Mouse (Mus musculus) hindbrain, embryonic 15.5 days (tissue): ENCODE measurements around the gene Myh3. TPM values are rescaled to one million over a fixed set of nuclear protein-coding genes. Genes with fewer than 3 reads are reported as not detected.

ENCODE experiments used
- ATAC-seq: fragments of 200-750 bp; cut with Nextera tagmentation; 2 replicates; pipeline ENCODE4 v1.8.0; 2017; ENCODE audit warnings: low read depth, moderate number of reproducible peaks, moderate TSS enrichment; ENCODE audit not compliant: low FRiP score
- H3K27ac ChIP-seq: fragments of 300-500 bp; sonication (generic); replicated peaks from 2 replicates; pipeline ENCODE4 v1.5.1; 2015; ENCODE audit warnings: mild to moderate bottlenecking, inconsistent platforms
- H3K27me3 ChIP-seq: fragments of 300-500 bp; sonication (generic); 2 replicates; pipeline ENCODE4 v1.6.1; 2015; ENCODE audit warnings: control low read depth, inconsistent platforms
- H3K36me3 ChIP-seq: fragments of 300-500 bp; sonication (generic); 2 replicates; pipeline ENCODE4 v1.6.1; 2015; ENCODE audit warnings: control low read depth, inconsistent platforms
- H3K4me1 ChIP-seq: fragments of 300-500 bp; sonication (generic); replicated peaks from 2 replicates; pipeline ENCODE4 v1.6.1; 2015; ENCODE audit warnings: control low read depth, inconsistent platforms
- H3K4me2 ChIP-seq: fragments of 300-500 bp; sonication (generic); 2 replicates; pipeline ENCODE4 v1.6.1; 2015; ENCODE audit warnings: moderate library complexity, mild to moderate bottlenecking, inconsistent platforms
- H3K4me3 ChIP-seq: fragments of 300-500 bp; sonication (generic); 2 replicates; pipeline ENCODE4 v1.5.1; 2015; ENCODE audit warnings: mild to moderate bottlenecking, inconsistent platforms
- H3K9ac ChIP-seq: fragments of 300-500 bp; sonication (generic); 2 replicates; pipeline ENCODE4 v1.6.1; 2015; ENCODE audit warnings: inconsistent platforms
- H3K9me3 ChIP-seq: fragments of 300-500 bp; sonication (generic); 2 replicates; pipeline ENCODE4 v1.6.1; 2016; ENCODE audit warnings: control low read depth, inconsistent platforms
- WGBS: fragments of 180-500 bp; shearing (Covaris S2); methylation state at CpG from one replicate; pipeline ENCODE4 v1.1.7; 2015; 5-methylcytosine and 5-hydroxymethylcytosine counted together
- polyA plus RNA-seq: library from polyadenylated mRNA; unstranded; fragments of >200 nt; fragmentation: Nextera tagmentation; extraction: Ambion mirVana; gene quantifications from 2 replicates; pipeline ENCODE4 v1.2.1, GENCODE M21; 2015

Myh3 gene
- polyA plus RNA-seq, 1 experiment from 2014 or later: 0.39 TPM

DNA sequence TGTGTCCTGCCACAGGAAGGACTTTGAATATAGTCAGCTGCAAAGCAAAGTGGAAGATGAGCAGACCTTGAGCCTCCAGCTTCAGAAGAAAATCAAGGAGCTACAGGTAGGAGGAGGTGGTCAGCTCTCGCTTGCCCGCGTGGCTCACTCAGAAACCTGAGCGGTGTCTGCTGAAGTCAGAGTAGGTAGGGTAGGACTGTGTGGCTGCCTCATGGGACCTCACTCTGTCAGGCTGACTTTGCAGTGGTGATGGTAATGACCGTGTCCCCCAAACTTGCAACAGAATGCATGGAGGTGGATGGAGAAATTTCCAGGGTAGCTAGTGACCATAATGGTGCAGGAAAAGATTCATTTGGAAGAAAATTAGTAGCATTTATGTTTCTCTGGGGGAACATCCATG lies 15.6 kb downstream of the Myh3 start:
- no peak for ATAC-seq
- Histone ChIP-seq H3K9me3 (no peaks in the 10 kb centered on the region), H3K4me1 (no peaks in the 10 kb centered on the region), H3K4me2 (no peak overlapping the region), H3K27me3 (no peaks in the 10 kb centered on the region), H3K4me3 (no peak overlapping the region), H3K9ac (no peak overlapping the region), H3K36me3 (no peaks in the 10 kb centered on the region), H3K27ac (no peak overlapping the region)
- WGBS: 95% methylated on average over 5 of the region's 5 CpGs

DNA sequence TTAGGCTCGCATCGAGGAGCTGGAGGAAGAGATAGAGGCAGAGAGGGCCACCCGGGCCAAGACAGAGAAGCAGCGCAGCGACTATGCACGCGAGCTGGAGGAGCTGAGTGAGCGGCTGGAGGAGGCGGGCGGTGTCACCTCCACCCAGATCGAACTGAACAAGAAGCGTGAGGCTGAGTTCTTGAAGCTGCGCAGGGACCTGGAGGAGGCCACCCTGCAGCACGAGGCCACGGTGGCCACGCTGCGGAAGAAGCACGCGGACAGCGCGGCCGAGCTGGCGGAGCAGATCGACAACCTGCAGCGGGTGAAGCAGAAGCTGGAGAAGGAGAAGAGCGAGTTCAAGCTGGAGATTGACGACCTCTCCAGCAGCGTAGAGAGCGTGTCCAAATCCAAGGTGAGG lies 16.4 kb downstream of the Myh3 start:
- Histone ChIP-seq H3K9ac (no peak overlapping the region), H3K27ac (no peak overlapping the region), H3K4me1 (no peaks in the 10 kb centered on the region), H3K9me3 (no peaks in the 10 kb centered on the region), H3K27me3 (no peaks in the 10 kb centered on the region), H3K4me2 (no peak overlapping the region), H3K4me3 (no peak overlapping the region), H3K36me3 (no peaks in the 10 kb centered on the region)
- ATAC-seq: no peak
- 81% methylated on average over 29 of the region's 29 CpGs for WGBS

DNA sequence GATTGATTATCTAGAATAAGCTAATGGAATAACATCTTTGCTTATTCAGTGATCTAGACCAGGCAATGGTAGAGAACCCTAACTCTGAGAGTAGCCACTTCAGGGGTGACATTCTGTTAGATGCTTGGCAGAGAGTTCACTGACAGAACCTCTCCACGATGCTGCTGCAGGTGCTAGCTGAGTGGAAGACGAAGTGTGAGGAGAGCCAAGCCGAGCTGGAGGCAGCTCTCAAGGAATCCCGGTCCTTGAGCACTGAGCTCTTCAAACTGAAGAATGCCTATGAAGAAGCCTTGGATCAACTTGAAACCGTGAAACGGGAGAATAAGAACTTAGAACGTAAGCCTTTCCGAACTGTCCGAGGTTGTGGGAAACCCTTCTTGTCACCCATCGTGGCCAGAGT lies 19.6 kb downstream of the Myh3 start:
- WGBS: 95% methylated on average over 10 of the region's 10 CpGs
- Histone ChIP-seq H3K9ac (no peak overlapping the region), H3K4me2 (no peak overlapping the region), H3K9me3 (no peaks in the 10 kb centered on the region), H3K36me3 (no peaks in the 10 kb centered on the region), H3K4me3 (no peak overlapping the region), H3K27me3 (no peaks in the 10 kb centered on the region), H3K4me1 (no peaks in the 10 kb centered on the region), H3K27ac (no peak overlapping the region)
- no peak for ATAC-seq

DNA sequence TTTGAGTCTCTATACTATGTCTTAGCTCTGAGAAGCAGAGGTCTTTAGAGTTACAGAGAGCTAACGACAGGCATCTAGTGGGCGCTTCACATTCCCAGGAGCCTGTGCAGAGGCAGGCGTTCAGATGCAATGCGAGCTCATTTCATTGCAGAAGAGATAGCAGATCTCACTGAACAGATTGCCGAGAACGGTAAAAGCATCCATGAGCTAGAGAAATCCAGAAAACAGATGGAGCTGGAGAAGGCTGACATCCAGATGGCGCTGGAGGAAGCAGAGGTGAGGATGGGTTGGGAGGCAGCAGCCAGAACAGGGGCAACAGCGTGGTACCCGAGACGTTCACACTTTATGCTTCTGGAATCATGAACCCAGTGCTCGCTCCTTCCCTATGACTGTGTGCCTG lies 20.3 kb downstream of the Myh3 start:
- H3K9ac ChIP-seq: no peak overlapping the region
- no peak overlapping the region for H3K4me2 ChIP-seq
- no peak overlapping the region for H3K4me3 ChIP-seq
- H3K4me1 ChIP-seq: no peaks in the 10 kb centered on the region
- H3K36me3 ChIP-seq: no peaks in the 10 kb centered on the region
- ATAC-seq: no peak
- no peaks in the 10 kb centered on the region for H3K27me3 ChIP-seq
- no peak overlapping the region for H3K27ac ChIP-seq
- H3K9me3 ChIP-seq: no peaks in the 10 kb centered on the region
- WGBS: 85% methylated on average over 11 of the region's 11 CpGs

DNA sequence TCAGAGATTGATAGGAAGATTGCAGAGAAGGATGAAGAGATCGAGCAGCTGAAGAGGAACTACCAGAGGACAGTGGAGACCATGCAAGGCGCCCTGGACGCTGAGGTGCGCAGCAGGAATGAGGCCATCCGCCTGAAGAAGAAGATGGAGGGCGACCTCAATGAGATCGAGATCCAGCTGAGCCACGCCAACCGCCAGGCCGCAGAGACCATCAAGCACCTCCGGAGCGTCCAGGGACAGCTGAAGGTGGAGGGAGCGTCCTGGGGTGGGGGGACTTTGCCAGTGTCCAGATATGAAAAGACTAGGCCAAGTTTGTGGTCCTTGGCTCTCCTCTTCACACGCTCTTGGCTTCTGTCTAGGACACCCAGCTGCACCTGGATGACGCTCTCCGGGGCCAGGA lies 21.1 kb downstream of the Myh3 start:
- H3K27me3 ChIP-seq: no peaks in the 10 kb centered on the region
- H3K4me2 ChIP-seq: no peak overlapping the region
- H3K36me3 ChIP-seq: no peaks in the 10 kb centered on the region
- no peak overlapping the region for H3K4me3 ChIP-seq
- no peaks in the 10 kb centered on the region for H3K9me3 ChIP-seq
- WGBS: 97% methylated on average over 16 of the region's 16 CpGs
- no peak overlapping the region for H3K27ac ChIP-seq
- no peak for ATAC-seq
- H3K9ac ChIP-seq: no peak overlapping the region
- H3K4me1 ChIP-seq: no peaks in the 10 kb centered on the region

DNA sequence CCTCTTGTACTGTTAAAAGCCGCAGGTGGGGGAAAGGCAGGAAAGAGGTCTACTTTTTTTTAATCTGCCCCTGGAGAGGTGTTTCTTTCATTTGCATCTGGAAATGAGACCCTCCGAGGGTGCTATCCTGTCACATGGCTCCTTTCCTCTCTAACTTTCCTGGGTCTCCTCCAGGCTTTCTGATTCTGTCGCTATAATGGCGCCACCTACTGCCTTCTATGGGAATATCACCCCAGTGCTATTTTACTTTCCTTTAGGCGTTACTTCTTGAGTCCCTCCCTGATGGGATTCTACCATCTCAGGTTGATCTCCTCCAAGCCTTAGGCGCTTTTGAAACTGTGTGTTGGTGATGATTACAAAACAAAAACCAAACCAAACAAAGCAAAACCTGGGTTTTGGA lies 22.1 kb downstream of the Myh3 start:
- Histone ChIP-seq H3K9ac (no peak overlapping the region), H3K36me3 (no peaks in the 10 kb centered on the region), H3K27ac (no peak overlapping the region), H3K4me1 (no peaks in the 10 kb centered on the region), H3K27me3 (no peaks in the 10 kb centered on the region; the same call in 1 of the 2 replicates), H3K4me3 (no peak overlapping the region), H3K4me2 (no peak overlapping the region), H3K9me3 (no peaks in the 10 kb centered on the region)
- no peak for ATAC-seq
- 33% methylated on average over 6 of the region's 6 CpGs for WGBS

DNA sequence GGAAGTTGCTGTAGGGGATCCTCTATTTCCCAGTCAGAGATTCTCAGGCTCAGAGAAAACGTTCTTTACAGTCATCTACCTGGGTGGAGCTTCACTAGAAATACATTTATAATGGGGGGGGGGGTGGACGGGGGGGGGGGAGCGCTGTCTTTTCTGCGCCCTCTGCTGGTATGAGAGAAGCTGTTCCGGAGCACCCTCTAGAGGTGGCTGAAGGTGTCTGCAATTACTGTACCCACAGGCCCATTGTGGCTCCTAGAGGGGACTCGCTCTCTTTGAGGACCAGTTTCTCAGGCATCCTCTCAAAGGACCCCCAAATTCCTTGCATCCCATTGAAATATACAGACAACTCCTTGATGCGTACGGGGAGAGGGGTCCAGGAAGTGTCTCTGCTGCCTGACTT lies 23.6 kb downstream of the Myh3 start:
- no peaks in the 10 kb centered on the region for H3K9me3 ChIP-seq
- WGBS: 24% methylated on average over 7 of the region's 8 CpGs
- H3K4me1 ChIP-seq: no peaks in the 10 kb centered on the region
- H3K9ac ChIP-seq: no peak overlapping the region
- no peak overlapping the region for H3K4me3 ChIP-seq
- H3K27me3 ChIP-seq: no peaks in the 10 kb centered on the region; the same call in 1 of the 2 replicates
- no peak overlapping the region for H3K4me2 ChIP-seq
- no peak overlapping the region for H3K27ac ChIP-seq
- H3K36me3 ChIP-seq: no peaks in the 10 kb centered on the region
- ATAC-seq: no peak

DNA sequence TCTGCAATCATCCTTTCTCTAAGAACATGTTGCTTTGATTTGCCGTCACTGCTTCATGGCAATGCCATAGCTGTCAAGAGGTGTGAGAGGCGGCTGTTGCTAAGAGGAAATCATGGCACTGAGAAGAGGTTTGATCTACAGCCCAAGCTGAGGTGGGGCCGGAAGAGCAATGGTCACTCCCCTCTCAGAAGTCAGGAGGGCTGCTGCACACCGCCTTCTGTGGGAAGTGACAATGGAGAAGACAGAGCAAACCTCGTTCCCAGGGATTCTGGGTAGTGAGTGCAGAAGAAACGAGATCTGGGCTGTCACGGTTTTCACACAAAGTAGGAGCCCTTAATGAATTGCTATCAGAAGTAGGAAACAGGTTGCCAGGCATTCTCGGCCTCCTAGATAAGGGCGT lies 25.2 kb downstream of the Myh3 start:
- Histone ChIP-seq H3K27me3 (no peaks in the 10 kb centered on the region; the same call in 1 of the 2 replicates), H3K4me3 (no peak overlapping the region), H3K27ac (no peak overlapping the region), H3K4me1 (no peaks in the 10 kb centered on the region), H3K9ac (no peak overlapping the region), H3K9me3 (no peaks in the 10 kb centered on the region), H3K4me2 (no peak overlapping the region), H3K36me3 (no peaks in the 10 kb centered on the region)
- ATAC-seq: no peak
- WGBS: 86% methylated on average over 9 of the region's 9 CpGs

DNA sequence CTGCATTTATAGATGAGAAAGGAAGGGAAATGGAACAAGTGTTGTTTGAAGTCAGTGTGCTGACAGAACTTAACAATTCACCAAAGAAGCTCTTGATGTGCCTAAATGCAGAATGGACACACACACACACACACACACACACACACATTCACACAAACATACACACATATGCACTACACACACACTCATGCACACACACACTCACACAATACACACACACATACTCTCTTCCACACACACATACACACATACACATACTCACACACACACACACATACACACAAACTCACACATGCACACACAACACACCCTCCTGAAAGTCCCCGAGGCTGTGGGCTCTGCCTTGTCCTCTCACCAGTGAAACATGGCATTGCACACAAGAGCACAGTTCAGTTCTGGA lies 26.1 kb downstream of the Myh3 start:
- WGBS: 85% methylated on average over 1 of the region's 1 CpGs
- no peak for ATAC-seq

DNA sequence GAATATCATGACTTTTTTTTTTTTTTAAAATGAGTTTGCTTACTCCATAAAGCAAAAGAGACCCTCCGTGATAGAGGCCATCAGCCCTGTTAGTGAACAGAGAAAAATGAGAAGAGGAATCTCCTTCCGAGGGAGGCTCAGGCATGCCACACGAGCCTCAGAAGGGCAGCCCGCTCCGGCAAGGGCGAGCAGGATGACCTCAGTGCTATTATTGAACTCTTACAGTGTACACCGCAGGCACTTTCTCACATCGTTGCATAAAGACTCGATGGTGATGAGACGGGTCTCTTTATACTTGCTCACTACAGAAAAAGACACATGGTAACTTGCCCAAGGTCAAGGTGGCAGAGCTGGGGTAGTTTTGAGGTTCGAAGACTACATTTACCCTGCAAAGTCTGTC lies 26.6 kb downstream of the Myh3 start:
- no peaks in the 10 kb centered on the region for H3K36me3 ChIP-seq
- ATAC-seq: no peak
- no peaks in the 10 kb centered on the region; the same call in 1 of the 2 replicates for H3K27me3 ChIP-seq
- no peak overlapping the region for H3K4me2 ChIP-seq
- H3K27ac ChIP-seq: no peak overlapping the region
- H3K9ac ChIP-seq: no peak overlapping the region
- H3K9me3 ChIP-seq: no peaks in the 10 kb centered on the region
- no peaks in the 10 kb centered on the region for H3K4me1 ChIP-seq
- WGBS: 67% methylated on average over 11 of the region's 11 CpGs
- no peak overlapping the region for H3K4me3 ChIP-seq

More for the DNA sequence above, 26.1 kb downstream of the Myh3 start:
- Histone ChIP-seq H3K4me1 (no peaks in the 10 kb centered on the region), H3K9ac (no peak overlapping the region), H3K27ac (no peak overlapping the region), H3K4me3 (no peak overlapping the region), H3K9me3 (no peaks in the 10 kb centered on the region), H3K4me2 (no peak overlapping the region), H3K36me3 (no peaks in the 10 kb centered on the region), H3K27me3 (no peaks in the 10 kb centered on the region; the same call in 1 of the 2 replicates)

DNA sequence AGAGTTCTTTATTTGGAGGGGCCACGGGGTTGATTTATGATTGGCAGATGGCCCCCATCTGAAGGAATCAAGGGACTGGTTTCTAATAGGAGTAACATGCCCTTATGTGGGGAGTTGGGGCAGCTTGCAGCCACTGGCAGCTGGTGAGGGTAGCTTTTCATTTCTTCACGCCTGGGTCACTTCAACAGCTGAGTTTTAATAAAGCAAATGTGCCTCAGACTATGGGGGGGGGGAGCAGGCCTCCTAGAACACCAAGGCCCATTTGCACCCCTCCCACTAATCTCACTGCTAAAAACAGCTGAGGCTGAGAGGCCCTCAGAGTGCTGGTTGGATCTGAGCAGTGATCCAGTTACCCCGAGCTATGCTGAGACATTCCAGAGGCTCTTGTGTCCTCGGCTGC lies 27.6 kb downstream of the Myh3 start:
- H3K9me3 ChIP-seq: no peaks in the 10 kb centered on the region
- no peaks in the 10 kb centered on the region for H3K4me1 ChIP-seq
- 30% methylated on average over 4 of the region's 4 CpGs for WGBS
- H3K9ac ChIP-seq: no peak overlapping the region
- H3K27ac ChIP-seq: no peak overlapping the region
- H3K27me3 ChIP-seq: no peaks in the 10 kb centered on the region; the same call in 1 of the 2 replicates
- H3K4me3 ChIP-seq: no peak overlapping the region
- no peak for ATAC-seq
- no peak overlapping the region for H3K4me2 ChIP-seq
- H3K36me3 ChIP-seq: no peaks in the 10 kb centered on the region

DNA sequence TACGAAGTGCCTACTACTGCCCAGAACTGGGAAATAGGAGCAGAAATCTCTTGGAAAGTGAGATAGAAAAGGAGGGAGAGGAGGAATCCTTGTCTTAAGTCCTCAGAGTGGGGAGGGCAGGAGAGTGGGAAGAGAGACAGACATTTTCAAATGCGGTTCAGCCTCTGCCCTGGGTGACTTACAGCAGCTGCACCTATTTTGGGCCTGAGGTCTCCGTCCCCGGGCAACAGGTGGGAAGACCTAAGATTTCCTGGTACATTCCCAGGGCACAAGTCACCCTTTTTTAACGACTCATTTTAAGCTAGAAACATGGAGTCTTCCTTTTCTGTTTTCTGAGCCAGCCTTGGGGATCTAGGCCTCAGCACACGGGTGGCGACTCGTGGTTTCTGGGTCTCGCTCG lies 28.9 kb downstream of the Myh3 start:
- no peaks in the 10 kb centered on the region for H3K9me3 ChIP-seq
- H3K27ac ChIP-seq: no peak overlapping the region
- no peak for ATAC-seq
- 91% methylated on average over 10 of the region's 10 CpGs for WGBS
- H3K27me3 ChIP-seq: no peaks in the 10 kb centered on the region; the same call in 1 of the 2 replicates
- H3K4me3 ChIP-seq: no peak overlapping the region
- H3K36me3 ChIP-seq: no peaks in the 10 kb centered on the region
- no peaks in the 10 kb centered on the region for H3K4me1 ChIP-seq
- H3K9ac ChIP-seq: no peak overlapping the region
- no peak overlapping the region for H3K4me2 ChIP-seq

DNA sequence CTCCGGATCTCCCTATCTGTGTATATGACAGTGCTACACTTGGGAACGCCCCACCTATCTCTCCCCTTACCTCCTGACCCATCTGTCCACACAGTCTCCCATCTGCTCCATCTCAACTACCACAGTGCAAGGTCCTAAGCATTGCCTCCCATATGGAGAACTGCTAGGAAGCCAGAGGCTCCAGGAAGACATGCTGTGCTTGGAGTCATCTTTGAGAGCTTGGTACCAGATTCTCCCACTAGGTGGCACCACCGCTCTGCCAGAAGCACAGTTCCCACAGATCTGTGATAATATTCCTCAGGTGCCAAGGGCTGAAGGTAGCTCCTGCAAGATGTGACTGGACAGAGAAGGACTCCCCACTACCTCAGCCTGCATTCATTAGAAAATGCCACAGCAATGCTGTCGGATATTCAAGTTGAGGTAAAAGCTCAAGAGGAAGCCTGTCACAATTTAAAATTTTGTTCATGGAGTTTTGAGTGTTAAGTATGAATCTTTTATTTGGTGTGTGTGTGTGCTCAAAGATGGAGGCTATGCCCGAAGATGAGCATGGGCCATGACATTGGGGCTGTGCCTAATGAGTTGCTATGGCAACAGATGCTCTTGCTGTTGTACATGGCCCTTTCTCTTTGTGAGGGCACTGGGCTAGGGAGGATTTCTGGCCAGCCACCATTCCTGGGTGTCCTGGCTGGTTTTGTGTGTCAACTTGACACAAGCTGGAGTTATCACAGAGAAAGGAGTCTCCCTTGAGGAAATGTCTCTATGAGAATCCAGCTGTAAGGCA lies 32.3 kb downstream of the Myh3 start:
- no peak overlapping the region for H3K27ac ChIP-seq
- H3K4me3 ChIP-seq: no peak overlapping the region
- WGBS: 27% methylated on average over 5 of the region's 5 CpGs

More for the DNA sequence above, 32.3 kb downstream of the Myh3 start:
- Histone ChIP-seq H3K4me2 (no peak overlapping the region), H3K4me1 (0 out of 2 replicates have a peak, but pooled peaks cover 3% of the 10 kb centered on the region), H3K36me3 (no peaks in the 10 kb centered on the region), H3K27me3 (no peaks in the 10 kb centered on the region), H3K9ac (no peak overlapping the region), H3K9me3 (no peaks in the 10 kb centered on the region)
- ATAC-seq: peak; percentile 72; the same call in 1 of the 2 replicates
